ENCODE assay signal across 8 mouse cellular contexts in genomic region chr17:29737849-29738804, GRCm38 (mm10). TPM values are rescaled to one million over a fixed set of nuclear protein-coding genes. Genes with fewer than 3 reads are reported as not detected.
DNase-seq lines count a peak whose midpoint lies in the region; ATAC-seq and TF ChIP-seq lines count a peak whose summit lies in the region.

No protein-coding gene starts in this region.

- no peaks in the 10 kb centered on the region for H3K4me1 ChIP-seq in ES-Bruce4 (ENCODE audit: control insufficient read depth, insufficient read depth, low read length)
- no peaks in the 10 kb centered on the region; the same call in 1 of the 2 replicates for H3K4me1 ChIP-seq in kidney, postnatal 0 days (replicated peaks; ENCODE audit: insufficient read depth, low read length)
- H3K4me1 ChIP-seq in liver, embryonic 14.5 days (replicated peaks; ENCODE audit: control insufficient read depth in 2 of 2, insufficient read depth in 2 of 2, low read length in 1 of 2) = peaks cover 0 to 3% of the 10 kb centered on the region in 2 experiments; a peak in 2 of 4 replicates

- no peak overlapping the region for H3K27ac ChIP-seq in ES-Bruce4 (ENCODE audit: insufficient read depth, low read length)
- H3K27ac ChIP-seq in kidney, postnatal 0 days = no peak overlapping the region
- no peak overlapping the region for H3K27ac ChIP-seq in liver, embryonic 14.5 days

- no peak for TF ChIP-seq POLR2A in ES-Bruce4 (IDR thresholded peaks at IDR 0.05; ENCODE audit: insufficient read depth, low read length)

- peak; percentile 83 for ATAC-seq in granulocyte monocyte progenitor cell, adult 5-6 weeks (replicated peaks; ENCODE audit: poor library complexity, severe bottlenecking)
- ATAC-seq in kidney, postnatal 0 days (replicated peaks; ENCODE audit: low FRiP score, low read depth) = peak; percentile 81
- no peak for ATAC-seq in liver, embryonic 14.5 days (ENCODE audit: insufficient read depth)

- WGBS in kidney, postnatal 0 days = 16% methylated on average over 22 of the region's 22 CpGs
- 34% methylated on average over 22 of the region's 22 CpGs for WGBS in liver, embryonic 14.5 days (ENCODE audit: insufficient replicate concordance)

- no peak overlapping the region for H3K9ac ChIP-seq in ES-Bruce4 (ENCODE audit: low read depth, poor library complexity, severe bottlenecking)
- no peak overlapping the region for H3K9ac ChIP-seq in kidney, postnatal 0 days (ENCODE audit: low read depth, low read length)
- no peak overlapping the region for H3K9ac ChIP-seq in liver, embryonic 14.5 days (replicated peaks)

- no peaks in the 10 kb centered on the region for H3K27me3 ChIP-seq in ES-Bruce4 (ENCODE audit: control insufficient read depth, insufficient read depth, low read length, poor library complexity, severe bottlenecking)
- 0 out of 2 replicates have a peak, but pooled peaks cover 5% of the 10 kb centered on the region for H3K27me3 ChIP-seq in kidney, postnatal 0 days (ENCODE audit: insufficient read depth, low read length)
- no peaks in the 10 kb centered on the region for H3K27me3 ChIP-seq in liver, embryonic 14.5 days (ENCODE audit: control insufficient read depth, insufficient read depth, low read length)

- H3K4me3 ChIP-seq in ES-Bruce4 (ENCODE audit: low read depth, low read length) = no peak overlapping the region
- 0 out of 2 replicates have a peak overlapping the region, but pooled peaks have one; percentile 0 for H3K4me3 ChIP-seq in kidney, postnatal 0 days (replicated peaks; ENCODE audit: low read depth, low read length)
- no peak overlapping the region for H3K4me3 ChIP-seq in liver, embryonic 14.5 days (ENCODE audit: insufficient read depth in 1 of 2, low read depth in 2 of 2, low read length in 2 of 2)

- 0 out of 2 replicates have a peak, but pooled peaks cover 2% of the 10 kb centered on the region for H3K9me3 ChIP-seq in ES-Bruce4 (replicated peaks; ENCODE audit: control insufficient read depth, insufficient read depth, low read length, poor library complexity, severe bottlenecking)
- H3K9me3 ChIP-seq in kidney, postnatal 0 days (replicated peaks; ENCODE audit: low read length) = no peaks in the 10 kb centered on the region
- no peaks in the 10 kb centered on the region for H3K9me3 ChIP-seq in liver, embryonic 14.5 days (ENCODE audit: control insufficient read depth, low read length)

- H3K36me3 ChIP-seq in ES-Bruce4 (ENCODE audit: control insufficient read depth, insufficient read depth, low read length, poor library complexity, severe bottlenecking) = no peaks in the 10 kb centered on the region
- no peaks in the 10 kb centered on the region for H3K36me3 ChIP-seq in kidney, postnatal 0 days (ENCODE audit: insufficient read depth, low read length)
- H3K36me3 ChIP-seq in liver, embryonic 14.5 days (replicated peaks; ENCODE audit: control insufficient read depth, insufficient read depth, low read depth) = no peaks in the 10 kb centered on the region

- H3K4me2 ChIP-seq in kidney, postnatal 0 days (ENCODE audit: low read length) = peak overlapping the region; percentile 40
- no peak overlapping the region for H3K4me2 ChIP-seq in liver, embryonic 14.5 days (ENCODE audit: low read depth)

- no peak for TF ChIP-seq EP300 in ES-Bruce4 (IDR thresholded peaks at IDR 0.05; ENCODE audit: insufficient read depth, low read depth, low read length)
- no peak for TF ChIP-seq EP300 in liver, embryonic 14.5 days (IDR thresholded peaks at IDR 0.05; ENCODE audit: low read depth)

- TF ChIP-seq CTCF in ES-Bruce4 (IDR thresholded peaks at IDR 0.05; ENCODE audit: low read depth, low read length) = peak; percentile 32
- peak; percentile 65 for TF ChIP-seq CTCF in kidney, postnatal 0 days (IDR thresholded peaks at IDR 0.05; ENCODE audit: low read depth)
- TF ChIP-seq CTCF in liver, embryonic 14.5 days (IDR thresholded peaks at IDR 0.05; ENCODE audit: low read depth) = peak; percentile 48

- DNase-seq in adrenal gland, postnatal 10 days = peak; percentile 61
- DNase-seq in adrenal gland, adult 18-20 months (ENCODE audit: low spot score in 2 of 2) = no peak
- peak; percentile 93 for DNase-seq in kidney, postnatal 0 days (ENCODE audit: low spot score)
- DNase-seq in liver, embryonic 14.5 days (ENCODE audit: low read depth in 3 of 3, low spot score in 3 of 3) = no peak
- peak; percentile 59 for DNase-seq in right cerebral cortex, postnatal 14 days
- DNase-seq in thymus, postnatal 14 days = no peak

RNA-seq across cellular contexts. Expression of gene Ccdc167, which starts 21.3 kb away (rescaled TPM):
- total RNA-seq in adrenal gland, postnatal 10 days (2021) = 10 to 100 TPM; 12.7 to 17.2 TPM
- 10 to 100 TPM in 1 of 2 experiments, 1 to 10 TPM in 1; 6.8 to 13.3 TPM for total RNA-seq in adrenal gland, adult 18-20 months (2021)
- polyA plus RNA-seq in ES-Bruce4 (2011; ENCODE audit: insufficient read depth, insufficient read length, low read depth, missing spikeins) = 14.5 and 15.7 TPM in 2 replicates
- 22.8 and 23.7 TPM in 2 replicates for total RNA-seq in granulocyte monocyte progenitor cell, adult 5-6 weeks (2014; fragmentation: Nextera tagmentation)
- total RNA-seq in granulocyte monocyte progenitor cell, adult 5-6 weeks (2017) = 7.8 and 8.9 TPM in 2 replicates
- 8.2 and 9.2 TPM in 2 replicates for polyA plus RNA-seq in kidney, postnatal 0 days (2015; fragmentation: Nextera tagmentation; extraction: Ambion mirVana)
- 3.8 and 7.6 TPM in 2 replicates for polyA plus RNA-seq in liver, embryonic 14.5 days (2012; rRNA removed)
- polyA plus RNA-seq in liver, embryonic 14.5 days (2014; fragmentation: Nextera tagmentation; extraction: Ambion mirVana) = 10.1 TPM in 2 replicates

Comparison
In these comparisons a context has a peak if more than half of its experiments do, and no peak if none do; other contexts are left out.
1. DNase-seq: peak in adrenal gland, postnatal 10 days (single experiment), kidney, postnatal 0 days (single experiment) and right cerebral cortex, postnatal 14 days (single experiment); none in adrenal gland, adult 18-20 months (0 of 2), liver, embryonic 14.5 days (0 of 3) and thymus, postnatal 14 days (single experiment).
2. Peak in every context shown above with its lines, with median percentiles within 50 percentile points of each other: CTCF ChIP-seq.